Mouse (Mus musculus) small intestine, adult 2 months (tissue): ENCODE measurements at regions not wholly inside any gene's neighbourhood (a gene's known extent, or its start where the extent isn't known, plus 50 kb on each side); places are given as distances from the start of the nearest gene placed in this dataset.

Experiments used
- H3K27ac ChIP-seq: fragments of 200-500 bp; 2 replicates; pipeline ENCODE4 v1.5.1; 2012; ENCODE audit warnings: low read depth, low read length, control low read depth, inconsistent platforms; ENCODE audit not compliant: insufficient read depth
- H3K27me3 ChIP-seq: fragments of 200-500 bp; 2 replicates; pipeline ENCODE4 v1.6.1; 2012; ENCODE audit warnings: mild to moderate bottlenecking, moderate library complexity, low read length, inconsistent platforms; ENCODE audit not compliant: control insufficient read depth, insufficient read depth
- H3K36me3 ChIP-seq: fragments of 200-500 bp; 2 replicates; pipeline ENCODE4 v1.6.1; 2012; ENCODE audit warnings: mild to moderate bottlenecking, low read length, control low read depth, inconsistent platforms; ENCODE audit not compliant: control insufficient read depth, insufficient read depth
- H3K4me1 ChIP-seq: fragments of 200-500 bp; 2 replicates; pipeline ENCODE4 v1.6.1; 2012; ENCODE audit warnings: low read length, inconsistent platforms, mixed read lengths; ENCODE audit not compliant: control insufficient read depth, insufficient read depth, insufficient read length
- H3K4me3 ChIP-seq: fragments of 200-500 bp; 2 replicates; pipeline ENCODE4 v1.5.1; 2012; ENCODE audit warnings: low read depth, mild to moderate bottlenecking, control low read depth, inconsistent platforms, low read length, moderate library complexity
- CTCF ChIP-seq: fragments of 200-500 bp; IDR thresholded peaks from 2 replicates; pipeline ENCODE4 v1.5.1; 2012; ENCODE audit warnings: low read depth, mild to moderate bottlenecking, control low read depth, inconsistent platforms, low read length, moderate library complexity, mixed read lengths; ENCODE audit not compliant: insufficient replicate concordance, insufficient read length; ENCODE audit errors: extremely low read depth
- POLR2A ChIP-seq: fragments of 200-500 bp; IDR thresholded peaks from 2 replicates; pipeline ENCODE4 v1.6.1; 2012; ENCODE audit warnings: low read depth, mild to moderate bottlenecking, control low read depth, inconsistent platforms, low read length, moderate library complexity
- WGBS: fragments of 180-500 bp; shearing (Covaris S2); methylation state at CpG from one replicate; pipeline ENCODE4 v1.1.7; 2018; 5-methylcytosine and 5-hydroxymethylcytosine counted together

DNA sequence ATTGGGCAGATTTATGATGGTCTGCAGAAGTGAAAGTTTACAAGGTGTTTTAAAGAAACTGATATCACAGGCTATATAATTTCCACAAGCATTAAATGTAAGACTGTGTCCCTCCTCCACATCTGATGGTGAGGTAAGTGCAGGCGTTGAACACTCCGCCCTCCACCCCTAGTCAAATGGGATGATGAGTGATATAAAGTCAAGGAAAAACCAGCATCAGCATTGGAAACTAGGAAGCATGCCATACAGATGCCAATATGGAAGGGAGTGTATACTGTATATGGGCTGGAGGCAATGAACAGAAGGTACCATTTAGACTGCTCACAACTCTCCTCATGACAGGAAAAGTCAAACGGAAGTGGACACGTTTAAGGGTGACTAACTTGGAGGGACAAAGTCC, 468.5 kb upstream of the Gm26657 start:
- no peaks in the 10 kb centered on the region for H3K27me3 ChIP-seq
- H3K4me1 ChIP-seq = no peaks in the 10 kb centered on the region
- no peak overlapping the region for H3K4me3 ChIP-seq
- 84% methylated on average over 4 of the region's 4 CpGs for WGBS
- H3K36me3 ChIP-seq = no peaks in the 10 kb centered on the region
- no peak overlapping the region for H3K27ac ChIP-seq
- TF ChIP-seq CTCF = no peak
- TF ChIP-seq POLR2A = no peak

DNA sequence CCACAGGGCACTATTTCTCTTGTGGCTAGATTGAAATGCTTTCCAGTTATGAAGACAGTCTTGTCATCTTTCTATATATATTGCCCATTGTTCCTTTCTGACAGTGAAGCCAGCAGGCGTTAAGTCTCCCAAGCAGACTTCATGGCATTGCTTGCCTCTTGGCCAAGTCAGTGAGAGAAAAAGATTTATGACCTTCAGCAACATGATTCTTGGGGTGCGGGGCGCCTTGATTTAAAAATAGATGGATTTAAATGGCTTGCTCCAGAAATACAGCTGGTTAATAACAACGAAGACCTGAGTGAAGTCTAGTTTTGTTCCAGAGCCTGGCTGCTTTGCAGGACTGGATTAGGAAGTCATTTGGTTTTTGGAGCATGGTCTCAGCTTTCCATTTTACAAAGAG, 475.2 kb upstream of the Gm26657 start:
- no peaks in the 10 kb centered on the region for H3K27me3 ChIP-seq
- WGBS = 78% methylated on average over 4 of the region's 4 CpGs
- H3K4me1 ChIP-seq = no peaks in the 10 kb centered on the region
- no peak overlapping the region for H3K4me3 ChIP-seq
- H3K36me3 ChIP-seq = no peaks in the 10 kb centered on the region
- TF ChIP-seq POLR2A (no peak), CTCF (no peak)
- no peak overlapping the region for H3K27ac ChIP-seq

DNA sequence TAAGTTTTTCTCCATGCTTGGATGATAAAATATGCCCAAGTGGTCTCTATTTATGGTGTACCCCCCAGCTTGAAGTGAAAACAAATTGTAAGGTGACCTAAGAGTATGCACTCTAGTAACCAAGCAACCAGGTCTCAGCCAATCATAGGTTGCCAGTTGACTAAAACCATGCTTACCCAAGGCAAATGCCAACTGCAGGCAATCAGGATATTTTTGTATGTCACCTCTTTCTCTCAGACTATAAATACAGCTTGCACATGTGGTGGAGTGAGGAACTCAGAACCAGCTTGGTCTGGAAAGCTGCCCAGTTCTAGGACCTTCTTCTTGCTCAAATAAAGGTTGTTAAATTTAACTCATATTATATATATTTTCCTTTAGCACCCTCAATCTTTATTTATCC, 476.0 kb upstream of the Gm26657 start:
- Histone ChIP-seq H3K27ac (no peak overlapping the region), H3K27me3 (no peaks in the 10 kb centered on the region), H3K36me3 (no peaks in the 10 kb centered on the region), H3K4me1 (no peaks in the 10 kb centered on the region), H3K4me3 (no peak overlapping the region)
- TF ChIP-seq CTCF (no peak), POLR2A (no peak)

DNA sequence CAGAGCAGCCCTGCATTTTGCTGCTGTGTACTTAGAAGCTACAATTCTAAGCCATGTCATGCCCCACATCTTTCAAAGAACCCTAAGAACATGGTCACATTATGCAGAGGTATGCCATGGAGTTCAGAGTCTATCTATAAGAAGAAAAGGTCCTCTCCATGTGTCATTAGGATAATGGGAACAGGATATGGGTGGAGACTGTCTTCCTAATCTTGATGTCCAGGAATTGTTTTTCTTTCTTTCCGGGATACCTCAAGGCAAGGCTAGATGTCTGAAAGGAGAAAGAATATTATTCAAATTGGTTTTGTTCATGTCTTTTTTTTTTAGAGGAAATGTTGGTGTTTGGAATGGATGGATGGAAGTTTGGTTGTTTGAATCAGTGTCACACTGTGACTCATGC, 477.3 kb upstream of the Gm26657 start:
- Histone ChIP-seq H3K36me3 (no peaks in the 10 kb centered on the region), H3K4me1 (no peaks in the 10 kb centered on the region), H3K27me3 (no peaks in the 10 kb centered on the region), H3K4me3 (no peak overlapping the region), H3K27ac (no peak overlapping the region)
- 66% methylated on average over 1 of the region's 1 CpGs for WGBS
- TF ChIP-seq POLR2A (no peak), CTCF (no peak)

DNA sequence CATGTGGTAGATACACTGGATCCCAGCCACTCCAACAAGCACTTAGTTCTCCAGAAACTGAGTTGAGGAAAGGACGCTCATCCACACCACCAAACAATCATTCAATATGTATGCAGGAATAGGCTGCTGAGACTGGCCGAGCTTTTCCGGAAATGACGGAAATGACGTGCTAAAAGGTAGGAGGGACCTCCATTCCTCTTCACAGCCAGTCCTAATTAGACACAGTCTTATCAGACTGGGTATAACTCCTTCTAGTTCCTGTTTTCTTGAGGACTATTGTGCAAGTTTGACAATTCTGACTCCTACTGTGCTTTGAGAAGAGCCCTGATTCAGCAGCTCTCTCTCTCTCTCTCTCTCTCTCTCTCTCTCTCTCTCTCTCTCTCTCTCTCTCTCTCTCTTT, 477.9 kb upstream of the Gm26657 start:
- H3K27me3 ChIP-seq = no peaks in the 10 kb centered on the region
- no peaks in the 10 kb centered on the region for H3K36me3 ChIP-seq
- H3K4me1 ChIP-seq = no peaks in the 10 kb centered on the region
- H3K4me3 ChIP-seq = no peak overlapping the region
- 77% methylated on average over 5 of the region's 5 CpGs for WGBS
- H3K27ac ChIP-seq = no peak overlapping the region
- TF ChIP-seq CTCF (no peak), POLR2A (no peak)

DNA sequence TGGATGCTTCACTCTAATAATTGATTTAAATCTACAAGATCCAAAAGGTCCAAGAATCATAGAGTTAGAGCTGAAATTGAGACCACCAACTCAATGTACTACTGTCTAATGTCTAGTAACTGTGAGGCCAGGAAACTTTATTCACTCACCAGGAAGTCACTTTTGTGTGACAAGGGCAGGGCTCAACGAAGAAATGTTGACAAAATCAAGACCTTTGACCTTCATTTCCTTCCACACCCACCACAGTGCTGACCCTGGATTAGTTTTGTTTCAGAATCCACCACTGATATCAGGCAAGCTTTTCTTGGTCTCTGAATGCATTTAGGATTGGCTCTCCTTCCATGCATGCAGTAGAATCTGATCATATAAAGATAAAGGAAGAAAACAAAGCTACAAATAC, 487.5 kb upstream of the Gm26657 start:
- H3K27me3 ChIP-seq = no peaks in the 10 kb centered on the region
- 0% methylated on average over 1 of the region's 1 CpGs for WGBS
- no peaks in the 10 kb centered on the region for H3K36me3 ChIP-seq
- H3K4me1 ChIP-seq = no peaks in the 10 kb centered on the region
- H3K27ac ChIP-seq = no peak overlapping the region
- no peak overlapping the region for H3K4me3 ChIP-seq
- TF ChIP-seq CTCF (no peak), POLR2A (no peak)

DNA sequence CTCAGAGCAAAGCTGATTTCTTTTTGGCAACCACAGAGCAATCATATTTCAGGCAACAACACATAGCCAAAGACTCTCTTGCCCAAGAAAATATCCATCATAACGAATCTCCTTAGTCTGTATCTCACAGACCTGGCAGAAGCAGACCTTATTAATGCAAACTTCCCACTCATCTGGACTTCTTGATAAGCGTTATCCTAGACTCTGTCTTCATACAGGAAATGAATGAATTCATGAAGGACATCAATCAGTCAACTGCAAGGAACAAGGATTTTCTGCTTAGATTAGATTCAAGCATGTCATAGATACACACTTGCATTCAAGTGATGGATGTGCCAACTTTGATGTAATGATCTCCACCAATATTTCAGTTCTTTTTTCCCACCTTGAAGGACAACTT, 488.1 kb upstream of the Gm26657 start:
- Histone ChIP-seq H3K4me3 (no peak overlapping the region), H3K27me3 (no peaks in the 10 kb centered on the region), H3K27ac (no peak overlapping the region), H3K4me1 (no peaks in the 10 kb centered on the region), H3K36me3 (no peaks in the 10 kb centered on the region)
- TF ChIP-seq POLR2A (no peak), CTCF (no peak)
- 61% methylated on average over 2 of the region's 2 CpGs for WGBS

DNA sequence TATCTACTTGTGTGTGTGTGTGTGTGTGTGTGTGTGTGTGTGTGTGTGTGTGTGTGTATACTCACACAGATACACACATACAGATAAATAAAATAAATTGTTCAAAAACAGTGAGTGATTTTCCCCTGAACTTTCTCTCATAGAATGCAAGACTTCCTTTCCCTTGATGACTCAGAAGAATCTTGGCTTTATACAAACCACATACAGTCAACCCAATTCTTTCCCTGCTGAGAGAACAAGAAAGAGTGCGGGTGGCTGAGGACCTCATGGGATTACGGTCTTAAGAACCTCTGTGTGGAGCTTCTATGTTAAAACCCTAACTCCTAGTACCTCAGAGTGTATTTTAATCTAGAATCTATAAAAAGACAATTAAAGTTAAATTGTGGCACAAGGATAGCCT, 489.3 kb upstream of the Gm26657 start:
- 93% methylated on average over 2 of the region's 2 CpGs for WGBS
- Histone ChIP-seq H3K27ac (no peak overlapping the region), H3K27me3 (no peaks in the 10 kb centered on the region), H3K4me3 (no peak overlapping the region), H3K36me3 (no peaks in the 10 kb centered on the region), H3K4me1 (no peaks in the 10 kb centered on the region)
- TF ChIP-seq POLR2A = no peak
- TF ChIP-seq CTCF = no peak
